Mouse (Mus musculus): ENCODE measurements at regions not wholly inside any gene's neighbourhood (a gene's known extent, or its start where the extent isn't known, plus 50 kb on each side); places are given as distances from the start of the nearest gene placed in this dataset.
A peak's percentile ranks its signal among the peaks of the same experiment; 100 is the strongest.

DNA sequence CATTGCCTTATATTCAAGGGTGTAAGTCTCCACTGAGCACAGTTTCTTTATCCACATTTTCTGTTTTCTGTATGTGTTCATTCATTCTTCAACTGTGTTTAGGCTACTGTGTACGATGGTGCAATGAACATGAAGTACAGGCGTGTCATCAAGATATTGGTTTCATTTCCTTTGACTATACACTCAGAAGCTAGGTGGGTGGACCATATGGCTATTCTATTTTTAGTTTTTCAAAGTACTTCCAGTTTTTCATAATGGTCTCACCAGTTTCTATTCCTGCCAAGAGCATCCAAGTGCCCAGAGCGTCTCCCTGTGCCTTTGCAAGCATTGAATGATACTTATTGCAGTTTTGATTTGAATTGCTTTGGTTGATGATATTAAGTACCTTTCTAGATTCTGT is 132.8 kb upstream of the Nxpe4 start:
- ATAC-seq (ENCODE audit: low FRiP score, low TSS enrichment): no peak
- Histone ChIP-seq H3K27ac (ENCODE audit: low read depth, low read length) (no peak overlapping the region), H3K9me3 (ENCODE audit: control insufficient read depth, low read length) (no peaks in the 10 kb centered on the region), H3K4me2 (replicated peaks; ENCODE audit: low read depth, low read length) (no peak overlapping the region), H3K36me3 (ENCODE audit: control insufficient read depth, insufficient read depth, low read length) (no peaks in the 10 kb centered on the region), H3K9ac (ENCODE audit: low read depth, low read length) (no peak overlapping the region), H3K4me1 (ENCODE audit: control insufficient read depth, insufficient read depth, low read length) (no peaks in the 10 kb centered on the region), H3K4me3 (ENCODE audit: low read length) (no peak overlapping the region), H3K27me3 (ENCODE audit: control insufficient read depth, insufficient read depth, low read length) (no peaks in the 10 kb centered on the region)
- 91% methylated on average over 3 of the region's 3 CpGs for WGBS

DNA sequence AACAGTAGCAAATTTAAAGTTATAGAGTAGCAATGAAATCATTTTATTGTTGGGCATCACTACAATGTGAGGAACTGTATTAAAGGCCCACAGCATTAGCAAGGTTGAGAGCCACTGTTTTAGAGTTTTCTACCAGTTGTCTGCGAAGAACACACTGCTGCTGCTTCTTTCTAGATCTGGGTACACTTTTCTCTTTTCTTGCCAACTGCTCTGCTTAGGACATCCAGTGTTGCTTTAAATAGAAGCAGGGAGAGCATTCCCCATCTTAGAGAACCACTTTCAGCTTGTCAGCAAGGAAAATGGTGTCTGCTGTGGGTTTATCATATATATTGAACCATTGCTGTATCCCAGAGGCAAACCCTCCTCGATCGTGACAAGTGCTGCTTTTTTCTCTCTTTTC is 131.0 kb upstream of the Nxpe4 start:
- H3K4me1 ChIP-seq (ENCODE audit: control insufficient read depth, insufficient read depth, low read length): no peaks in the 10 kb centered on the region
- H3K36me3 ChIP-seq (ENCODE audit: control insufficient read depth, insufficient read depth, low read length): no peaks in the 10 kb centered on the region
- H3K27me3 ChIP-seq (ENCODE audit: control insufficient read depth, insufficient read depth, low read length): no peaks in the 10 kb centered on the region
- no peak overlapping the region for H3K4me2 ChIP-seq (replicated peaks; ENCODE audit: low read depth, low read length)
- 89% methylated on average over 3 of the region's 3 CpGs for WGBS
- H3K9me3 ChIP-seq (ENCODE audit: control insufficient read depth, low read length): no peaks in the 10 kb centered on the region
- no peak overlapping the region for H3K9ac ChIP-seq (ENCODE audit: low read depth, low read length)
- no peak for ATAC-seq (ENCODE audit: low FRiP score, low TSS enrichment)
- no peak overlapping the region for H3K4me3 ChIP-seq (ENCODE audit: low read length)
- no peak overlapping the region for H3K27ac ChIP-seq (ENCODE audit: low read depth, low read length)

DNA sequence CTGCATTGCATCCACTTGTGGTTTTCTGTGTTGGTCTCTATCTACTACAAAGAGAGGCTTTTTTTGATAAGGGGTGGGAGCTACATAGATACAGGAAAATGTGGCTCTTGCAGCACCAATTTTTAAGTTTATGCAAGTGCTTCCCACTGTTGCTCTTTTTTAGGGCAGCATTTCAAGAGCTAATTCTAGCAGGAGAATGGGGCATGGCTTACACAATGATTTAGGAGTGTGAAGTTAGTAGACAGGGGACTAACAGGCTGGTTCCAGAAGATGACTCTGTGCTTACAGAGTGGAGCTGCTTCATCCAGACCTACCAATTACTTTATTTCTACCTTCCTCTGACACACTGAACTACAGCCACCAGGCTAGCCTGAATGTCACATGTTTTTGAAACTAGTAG is 125.9 kb upstream of the Nxpe4 start:
- H3K27ac ChIP-seq (ENCODE audit: low read depth, low read length): no peak overlapping the region
- no peak for ATAC-seq (ENCODE audit: low FRiP score, low TSS enrichment)
- H3K27me3 ChIP-seq (ENCODE audit: control insufficient read depth, insufficient read depth, low read length): no peaks in the 10 kb centered on the region
- H3K4me2 ChIP-seq (replicated peaks; ENCODE audit: low read depth, low read length): no peak overlapping the region
- H3K36me3 ChIP-seq (ENCODE audit: control insufficient read depth, insufficient read depth, low read length): no peaks in the 10 kb centered on the region
- H3K9ac ChIP-seq (ENCODE audit: low read depth, low read length): no peak overlapping the region
- no peaks in the 10 kb centered on the region for H3K4me1 ChIP-seq (ENCODE audit: control insufficient read depth, insufficient read depth, low read length)
- H3K4me3 ChIP-seq (ENCODE audit: low read length): no peak overlapping the region
- H3K9me3 ChIP-seq (ENCODE audit: control insufficient read depth, low read length): no peaks in the 10 kb centered on the region

DNA sequence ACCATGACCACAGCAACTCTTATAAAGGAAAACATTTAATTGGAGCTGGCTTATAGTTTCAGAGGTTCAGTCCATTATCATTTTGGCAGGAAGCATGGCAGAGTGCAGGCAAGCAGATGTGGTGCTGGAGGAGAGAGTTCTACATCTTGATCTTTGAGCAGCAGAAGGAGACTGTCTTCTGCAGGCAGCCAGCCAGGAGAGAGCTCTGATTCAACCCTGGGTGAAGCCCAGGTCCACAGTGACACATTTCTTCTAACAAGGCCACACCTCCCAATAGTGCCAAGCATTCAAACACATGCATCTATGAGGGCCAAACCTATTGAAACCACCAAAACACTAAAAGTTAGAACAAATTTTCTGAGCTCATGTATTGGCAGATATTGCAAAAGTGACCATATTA is 117.0 kb upstream of the Nxpe4 start:
- H3K4me1 ChIP-seq (ENCODE audit: control insufficient read depth, insufficient read depth, low read length): no peaks in the 10 kb centered on the region
- no peak overlapping the region for H3K27ac ChIP-seq (ENCODE audit: low read depth, low read length)
- H3K27me3 ChIP-seq (ENCODE audit: control insufficient read depth, insufficient read depth, low read length): no peaks in the 10 kb centered on the region
- ATAC-seq (ENCODE audit: low FRiP score, low TSS enrichment): no peak
- no peaks in the 10 kb centered on the region for H3K36me3 ChIP-seq (ENCODE audit: control insufficient read depth, insufficient read depth, low read length)
- no peak overlapping the region for H3K4me3 ChIP-seq (ENCODE audit: low read length)
- no peak overlapping the region for H3K9ac ChIP-seq (ENCODE audit: low read depth, low read length)
- H3K9me3 ChIP-seq (ENCODE audit: control insufficient read depth, low read length): no peaks in the 10 kb centered on the region
- no peak overlapping the region for H3K4me2 ChIP-seq (replicated peaks; ENCODE audit: low read depth, low read length)

DNA sequence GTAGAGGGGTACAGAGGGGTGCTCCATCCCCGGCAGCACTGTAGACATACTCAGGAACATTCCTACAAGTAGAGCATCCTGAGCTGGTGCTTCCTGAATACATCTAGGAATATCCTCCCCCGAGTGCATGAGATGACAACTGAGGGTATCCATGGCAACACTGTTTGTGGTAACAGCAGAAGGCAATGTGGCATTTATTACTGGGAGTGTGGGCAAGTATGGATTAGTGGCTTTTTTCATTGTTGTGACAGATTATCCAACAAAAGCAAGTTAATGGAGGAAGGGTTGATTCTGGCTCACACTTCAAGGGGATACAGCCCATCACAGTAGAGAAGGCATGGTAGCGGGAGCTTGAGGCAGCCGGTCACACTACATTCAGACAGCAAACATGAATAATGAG is 114.0 kb upstream of the Nxpe4 start:
- no peak overlapping the region for H3K27ac ChIP-seq (ENCODE audit: low read depth, low read length)
- no peak overlapping the region for H3K4me3 ChIP-seq (ENCODE audit: low read length)
- 83% methylated on average over 4 of the region's 4 CpGs for WGBS
- no peak for ATAC-seq (ENCODE audit: low FRiP score, low TSS enrichment)
- H3K4me1 ChIP-seq (ENCODE audit: control insufficient read depth, insufficient read depth, low read length): no peaks in the 10 kb centered on the region
- no peak overlapping the region for H3K4me2 ChIP-seq (replicated peaks; ENCODE audit: low read depth, low read length)
- H3K9ac ChIP-seq (ENCODE audit: low read depth, low read length): no peak overlapping the region
- no peaks in the 10 kb centered on the region for H3K9me3 ChIP-seq (ENCODE audit: control insufficient read depth, low read length)
- no peaks in the 10 kb centered on the region for H3K27me3 ChIP-seq (ENCODE audit: control insufficient read depth, insufficient read depth, low read length)
- no peaks in the 10 kb centered on the region for H3K36me3 ChIP-seq (ENCODE audit: control insufficient read depth, insufficient read depth, low read length)

DNA sequence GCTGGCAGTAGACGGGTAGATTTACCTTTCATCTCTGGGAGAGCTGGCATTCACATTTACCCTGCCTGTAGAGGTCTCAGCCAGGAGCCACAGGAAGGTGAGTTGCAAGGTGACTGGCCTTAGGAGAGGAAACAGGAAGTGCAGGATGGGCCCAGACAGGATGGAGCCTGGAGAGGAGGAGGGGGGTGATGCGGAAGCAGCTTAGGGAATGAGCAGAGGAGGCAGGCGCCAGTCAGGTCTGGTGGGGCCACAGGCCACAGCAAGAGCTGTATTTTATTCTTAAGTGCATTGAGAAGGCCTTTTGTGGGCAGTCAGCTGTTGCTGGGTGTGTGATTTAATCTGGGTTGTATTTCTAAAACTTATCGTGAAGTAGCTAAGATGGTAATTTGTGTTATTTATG is 108.2 kb upstream of the Nxpe4 start:
- peak overlapping the region; percentile 18; the same call in 1 of the 2 replicates for H3K27ac ChIP-seq (ENCODE audit: low read depth, low read length)
- no peaks in the 10 kb centered on the region for H3K9me3 ChIP-seq (ENCODE audit: control insufficient read depth, low read length)
- peaks cover 7% of the 10 kb centered on the region; the same call in 1 of the 2 replicates for H3K4me1 ChIP-seq (ENCODE audit: control insufficient read depth, insufficient read depth, low read length)
- 16% methylated on average over 4 of the region's 4 CpGs for WGBS
- no peak overlapping the region for H3K4me2 ChIP-seq (replicated peaks; ENCODE audit: low read depth, low read length)
- H3K4me3 ChIP-seq (ENCODE audit: low read length): no peak overlapping the region
- H3K9ac ChIP-seq (ENCODE audit: low read depth, low read length): no peak overlapping the region
- H3K27me3 ChIP-seq (ENCODE audit: control insufficient read depth, insufficient read depth, low read length): no peaks in the 10 kb centered on the region
- peak; percentile 80 for ATAC-seq (ENCODE audit: low FRiP score, low TSS enrichment)
- no peaks in the 10 kb centered on the region for H3K36me3 ChIP-seq (ENCODE audit: control insufficient read depth, insufficient read depth, low read length)

DNA sequence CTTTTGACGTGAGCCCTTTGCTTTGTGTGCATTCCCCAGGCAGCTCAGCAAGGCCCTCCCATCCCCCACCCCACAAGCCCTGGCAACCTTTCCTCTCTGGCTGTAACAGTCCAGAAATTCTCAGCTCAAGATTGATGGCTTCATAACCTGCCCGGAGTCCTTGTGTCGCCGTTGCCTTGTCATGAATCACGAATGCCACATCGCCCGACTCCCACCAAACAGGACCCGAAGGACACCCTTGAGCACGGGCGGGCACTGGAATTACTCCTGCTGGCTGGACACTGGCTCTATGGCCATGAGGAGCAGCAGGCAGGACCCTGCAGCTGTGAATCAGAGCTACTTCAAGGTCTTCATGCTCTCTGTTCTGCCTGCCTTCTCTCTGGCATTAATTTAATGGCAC is 106.6 kb upstream of the Nxpe4 start:
- Histone ChIP-seq H3K4me3 (ENCODE audit: low read length) (no peak overlapping the region), H3K4me2 (replicated peaks; ENCODE audit: low read depth, low read length) (no peak overlapping the region), H3K36me3 (ENCODE audit: control insufficient read depth, insufficient read depth, low read length) (no peaks in the 10 kb centered on the region), H3K4me1 (ENCODE audit: control insufficient read depth, insufficient read depth, low read length) (peaks cover 8% of the 10 kb centered on the region; the same call in 1 of the 2 replicates), H3K9ac (ENCODE audit: low read depth, low read length) (no peak overlapping the region), H3K27me3 (ENCODE audit: control insufficient read depth, insufficient read depth, low read length) (no peaks in the 10 kb centered on the region), H3K9me3 (ENCODE audit: control insufficient read depth, low read length) (no peaks in the 10 kb centered on the region), H3K27ac (ENCODE audit: low read depth, low read length) (peak overlapping the region; percentile 9; the same call in 1 of the 2 replicates)
- WGBS: 23% methylated on average over 10 of the region's 10 CpGs
- ATAC-seq (ENCODE audit: low FRiP score, low TSS enrichment): peak; percentile 57

DNA sequence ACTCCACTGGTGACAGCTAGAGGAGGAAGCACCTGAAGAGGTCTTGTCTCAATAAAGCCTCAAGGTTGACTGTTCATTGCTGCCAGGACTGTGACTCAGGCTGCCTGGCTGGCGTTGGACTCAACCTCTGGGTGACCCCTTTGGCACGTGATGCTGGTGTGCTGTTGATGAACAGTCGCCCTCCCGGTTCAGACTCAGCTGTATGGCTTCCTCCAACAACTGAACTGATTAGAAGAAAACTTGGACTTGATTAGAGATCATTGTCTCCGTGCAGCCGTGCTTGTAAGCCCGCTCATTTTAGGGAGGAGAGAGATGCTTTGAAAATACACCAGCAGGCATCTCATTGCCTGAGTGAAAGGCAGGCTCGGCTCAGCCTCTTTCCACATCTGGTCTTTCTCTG is 103.2 kb upstream of the Nxpe4 start:
- H3K9me3 ChIP-seq (ENCODE audit: control insufficient read depth, low read length): no peaks in the 10 kb centered on the region
- H3K4me1 ChIP-seq (ENCODE audit: control insufficient read depth, insufficient read depth, low read length): peaks cover 8% of the 10 kb centered on the region; the same call in 1 of the 2 replicates
- no peak overlapping the region for H3K4me3 ChIP-seq (ENCODE audit: low read length)
- no peak for ATAC-seq (ENCODE audit: low FRiP score, low TSS enrichment)
- H3K4me2 ChIP-seq (replicated peaks; ENCODE audit: low read depth, low read length): no peak overlapping the region
- 38% methylated on average over 8 of the region's 8 CpGs for WGBS
- H3K36me3 ChIP-seq (ENCODE audit: control insufficient read depth, insufficient read depth, low read length): no peaks in the 10 kb centered on the region
- H3K9ac ChIP-seq (ENCODE audit: low read depth, low read length): no peak overlapping the region
- H3K27ac ChIP-seq (ENCODE audit: low read depth, low read length): no peak overlapping the region
- H3K27me3 ChIP-seq (ENCODE audit: control insufficient read depth, insufficient read depth, low read length): no peaks in the 10 kb centered on the region

DNA sequence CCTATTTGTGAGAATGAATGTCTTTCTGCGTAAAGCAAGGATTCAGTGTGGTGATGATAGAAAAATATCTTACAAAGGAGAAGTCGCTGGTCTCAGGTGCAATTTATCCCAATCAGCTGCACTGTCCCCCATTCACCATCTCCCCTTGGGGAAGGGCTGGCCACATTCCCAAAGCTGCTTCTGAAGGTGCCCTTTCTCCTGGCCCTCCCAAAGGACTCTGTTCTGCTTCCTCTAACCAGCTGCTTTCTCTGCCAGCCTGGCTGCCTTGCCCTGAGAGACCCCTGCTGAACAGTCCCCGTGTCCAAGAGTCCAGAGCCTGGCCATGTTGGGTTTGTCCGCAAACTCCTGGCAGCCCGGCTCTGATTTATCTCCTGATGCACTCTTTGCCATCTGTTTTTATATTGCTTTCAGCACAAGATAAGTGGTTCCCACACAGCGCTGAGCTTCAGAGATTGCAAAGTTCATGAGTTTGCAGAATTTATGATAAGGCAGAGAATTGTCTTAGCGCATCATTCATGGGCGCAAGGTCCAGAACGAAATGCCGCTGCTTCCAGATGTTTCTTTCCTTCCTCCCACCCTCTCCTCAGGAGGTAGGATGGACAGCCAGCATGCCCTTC is 102.2 kb upstream of the Nxpe4 start:
- no peak overlapping the region for H3K4me3 ChIP-seq (ENCODE audit: low read length)
- no peak overlapping the region for H3K27ac ChIP-seq (ENCODE audit: low read depth, low read length)
- peaks cover 4% of the 10 kb centered on the region; the same call in 1 of the 2 replicates for H3K4me1 ChIP-seq (ENCODE audit: control insufficient read depth, insufficient read depth, low read length)
- WGBS: 81% methylated on average over 10 of the region's 10 CpGs
- no peak overlapping the region for H3K4me2 ChIP-seq (replicated peaks; ENCODE audit: low read depth, low read length)
- no peak for ATAC-seq (ENCODE audit: low FRiP score, low TSS enrichment)
- H3K9me3 ChIP-seq (ENCODE audit: control insufficient read depth, low read length): no peaks in the 10 kb centered on the region
- no peaks in the 10 kb centered on the region for H3K27me3 ChIP-seq (ENCODE audit: control insufficient read depth, insufficient read depth, low read length)
- H3K36me3 ChIP-seq (ENCODE audit: control insufficient read depth, insufficient read depth, low read length): no peaks in the 10 kb centered on the region
- H3K9ac ChIP-seq (ENCODE audit: low read depth, low read length): no peak overlapping the region

Data from kidney, embryonic 14.5 days (tissue).